9 mouse cellular contexts compared by ENCODE assay signal in genomic region chr2:93647051-93647923, GRCm38 (mm10). TPM values are rescaled to one million over a fixed set of nuclear protein-coding genes. Genes with fewer than 3 reads are reported as not detected.
DNase-seq lines count a peak whose midpoint lies in the region; ATAC-seq lines count a peak whose summit lies in the region.
"Had no signal": no experiment of that assay in that cellular context is flagged by ENCODE, and none has a peak within 500 bp of the region (broad histone marks: within the 10 kb centered on the region; RNA-seq: fewer than 3 reads in every experiment).

No protein-coding gene starts in this region.

- WGBS in liver, embryonic 12.5 days (ENCODE audit: insufficient replicate concordance): under 1% methylated on average over 44 of the region's 44 CpGs

- no peaks in the 10 kb centered on the region for H3K9me3 ChIP-seq in liver, embryonic 12.5 days (replicated peaks)

- peaks cover 100% of the 10 kb centered on the region for H3K27me3 ChIP-seq in liver, embryonic 12.5 days (replicated peaks)

- H3K4me3 ChIP-seq in liver, embryonic 12.5 days: no peak overlapping the region

- H3K27ac ChIP-seq in liver, embryonic 12.5 days: no peak overlapping the region

- H3K4me1 ChIP-seq in liver, embryonic 12.5 days: peaks cover 8% of the 10 kb centered on the region

- no peak for ATAC-seq in liver, embryonic 12.5 days
- no peak for ATAC-seq in erythroid progenitor cell, adult 5-6 weeks (replicated peaks; ENCODE audit: low FRiP score, poor library complexity, severe bottlenecking)
- ATAC-seq in activated CD4-positive, CD25-positive, alpha-beta regulatory T cell, adult 4 months: no peak

- peak; percentile 34 for DNase-seq in kidney, adult 18-20 months
- DNase-seq in kidney, postnatal 10 days: no peak
- DNase-seq in embryo, embryonic 10 days (ENCODE audit: low spot score): peak; percentile 58
- DNase-seq in heart, postnatal 4 days: peak; percentile 15
- no peak for DNase-seq in B cell, adult 2 months

- H3K4me2 ChIP-seq in liver, embryonic 12.5 days: peak overlapping the region; percentile 0; the same call in 1 of the 2 replicates

- no peaks in the 10 kb centered on the region for H3K36me3 ChIP-seq in liver, embryonic 12.5 days

- no peak overlapping the region for H3K9ac ChIP-seq in liver, embryonic 12.5 days

RNA-seq across cellular contexts. Expression of gene Alx4, which starts 5.1 kb away (rescaled TPM):
- under 1 TPM; 0.09 to 0.21 TPM for total RNA-seq in heart, postnatal 4 days (2021)
- polyA plus RNA-seq in liver, embryonic 12.5 days (2016; fragmentation: Nextera tagmentation; extraction: Ambion mirVana): 0.08 TPM in 2 replicates
- total RNA-seq in erythroid progenitor cell, adult 5-6 weeks (2015; ENCODE audit: low replicate concordance): not detected in 2 replicates
- total RNA-seq in erythroid progenitor cell, adult 5-6 weeks (2017; ENCODE audit: low replicate concordance): not detected in 2 replicates
- not detected for polyA plus RNA-seq in activated CD4-positive, CD25-positive, alpha-beta regulatory T cell, adult 4 months (2017; shearing (Covaris generic))
- total RNA-seq: hematopoietic stem cell, adult 5-6 weeks had no signal

Comparison
In these comparisons a context has a peak if more than half of its experiments do, and no peak if none do; other contexts are left out.
1. DNase-seq: peak in kidney, adult 18-20 months (single experiment), embryo, embryonic 10 days (single experiment) and heart, postnatal 4 days (single experiment); none in kidney, postnatal 10 days (single experiment) and B cell, adult 2 months (0 of 2).